Mouse (Mus musculus) right cerebral cortex, adult 2 months (tissue): ENCODE measurements around the gene Syt11.
"Not testable (repeated sequence)": the region's sequence is repeated elsewhere in the genome, so short reads cannot be mapped to it uniquely, and the experiment has no call there.

Experiments used
- DNase-seq, 2 experiments: peaks; one replicate each; pipeline ENCODE4 v3.0.0; 2021 to 2022; ENCODE audit warnings: low spot score in 2 of 2

Syt11 gene

DNA sequence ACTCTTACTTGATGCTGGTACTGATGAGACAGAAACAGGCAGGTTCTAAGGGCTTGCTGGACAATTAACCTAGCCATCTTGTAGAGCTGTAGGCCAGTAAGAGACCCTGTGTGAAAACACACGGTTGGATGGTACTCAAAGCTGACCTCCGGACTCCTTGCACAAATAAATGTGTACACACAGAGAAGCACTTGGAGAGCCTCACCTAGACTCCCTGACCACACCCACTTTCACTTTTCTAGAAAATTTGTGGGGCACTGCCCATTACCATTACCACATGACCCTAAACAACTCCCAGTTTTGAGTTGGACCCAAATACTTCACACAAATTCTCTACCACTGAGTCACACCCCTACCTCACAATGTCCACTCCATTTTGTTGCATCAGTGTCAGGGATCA, 38.4 kb downstream of the Syt11 start:
- no peak for DNase-seq

GRCm38 (mm10) chr3:88719098-88719497, 55.9 kb downstream of the Syt11 start:
- DNase-seq, result no peak

DNA sequence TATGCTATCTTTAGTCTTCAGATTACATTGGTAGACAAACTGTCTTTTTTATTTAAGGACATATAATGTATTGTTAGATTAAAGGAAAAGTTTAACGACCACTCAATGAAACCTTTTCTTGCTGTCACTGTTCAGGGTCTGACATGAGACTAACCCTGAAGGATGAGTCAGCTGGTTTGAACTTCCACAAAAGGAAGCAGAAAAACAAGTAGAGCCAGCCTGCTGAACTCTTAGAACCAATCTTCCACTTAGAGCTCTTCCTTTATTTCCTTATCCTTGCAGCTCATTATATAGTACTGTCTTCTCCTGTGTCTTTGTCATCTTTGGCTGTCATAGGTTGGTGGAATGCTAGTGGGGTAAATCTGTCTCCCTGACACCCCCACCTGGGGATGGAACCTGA, 57.1 kb downstream of the Syt11 start:
- no peak for DNase-seq

DNA sequence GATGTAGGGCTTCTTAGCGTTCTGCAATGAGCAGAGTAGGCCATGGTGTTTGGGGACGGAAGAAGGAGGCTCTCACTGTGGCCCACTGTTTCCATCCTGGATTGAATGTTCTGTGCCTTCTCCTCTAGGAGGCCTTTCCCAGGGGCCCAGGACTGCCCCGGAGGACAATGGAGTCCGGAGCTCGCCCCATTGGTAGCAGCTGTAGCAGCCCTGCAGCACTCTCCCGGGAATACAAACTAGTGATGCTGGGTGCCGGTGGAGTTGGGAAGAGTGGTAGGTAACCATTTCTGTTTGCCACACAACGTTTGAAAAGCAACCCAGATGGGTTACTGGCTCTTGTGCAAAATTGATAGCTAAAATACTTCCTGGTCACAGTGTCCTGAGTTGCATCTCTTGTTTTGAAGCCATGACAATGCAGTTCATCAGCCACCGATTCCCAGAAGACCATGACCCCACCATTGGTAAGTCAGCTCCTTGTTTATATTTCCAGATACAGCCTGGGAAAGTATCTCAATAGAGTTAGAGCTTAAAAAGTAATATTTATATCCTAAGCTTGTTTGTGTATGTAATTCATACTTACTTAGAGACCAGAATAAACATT, 57.7 kb downstream of the Syt11 start:
- peak in 1 of 2 experiments; percentile 38 for DNase-seq

GRCm38 (mm10) chr3:88716399-88717197, 58.4 kb downstream of the Syt11 start, which contains the start of gene Rit1:
TSS of gene Rit1 (plus strand) at chr3:88716838.
- DNase-seq, result peak; percentile 71 to 81

- DNase-seq, result not testable (repeated sequence)
Measured at GRCm38 (mm10) chr3:88715716-88716115, 59.2 kb downstream of the Syt11 start.

GRCm38 (mm10) chr3:88714725-88715124, 60.2 kb downstream of the Syt11 start:
- DNase-seq, result no peak

- no peak for DNase-seq
Measured at GRCm38 (mm10) chr3:88713709-88714108, 61.3 kb downstream of the Syt11 start.

DNA sequence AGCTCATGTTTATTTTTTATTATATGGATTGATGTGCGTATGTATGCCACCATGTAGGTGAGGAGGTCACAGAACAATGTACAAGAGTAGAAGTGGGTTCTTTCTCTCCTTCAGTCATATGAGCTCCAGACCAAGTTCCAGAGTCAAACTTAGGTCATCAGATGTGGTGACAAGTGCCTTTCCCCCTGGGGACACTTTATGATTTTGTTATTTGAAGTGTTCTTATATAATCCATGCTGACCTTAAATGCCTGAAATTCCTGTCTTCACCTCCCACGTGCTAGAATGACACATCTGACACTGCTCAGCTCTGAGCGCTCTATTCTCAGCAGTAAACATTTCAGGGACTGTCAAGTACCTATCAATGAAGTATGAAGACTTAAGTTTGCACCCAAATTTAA, 73.7 kb downstream of the Syt11 start:
- no peak for DNase-seq

DNA sequence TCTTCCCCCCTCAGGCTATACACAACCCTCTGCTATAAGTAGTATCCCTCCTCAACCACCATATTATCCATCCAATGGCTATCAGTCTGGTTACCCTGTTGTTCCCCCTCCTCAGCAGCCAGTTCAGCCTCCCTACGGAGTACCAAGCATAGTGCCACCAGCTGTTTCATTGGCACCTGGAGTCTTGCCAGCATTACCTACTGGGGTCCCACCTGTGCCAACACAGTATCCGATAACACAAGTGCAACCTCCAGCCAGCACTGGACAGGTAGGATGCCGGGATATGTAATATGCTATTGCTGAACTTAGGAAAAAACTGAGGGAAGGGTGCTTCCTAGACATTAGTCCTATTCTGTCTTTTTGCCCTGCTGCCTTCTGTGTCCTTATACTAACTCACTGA, 74.7 kb downstream of the Syt11 start:
- no peak for DNase-seq

DNA sequence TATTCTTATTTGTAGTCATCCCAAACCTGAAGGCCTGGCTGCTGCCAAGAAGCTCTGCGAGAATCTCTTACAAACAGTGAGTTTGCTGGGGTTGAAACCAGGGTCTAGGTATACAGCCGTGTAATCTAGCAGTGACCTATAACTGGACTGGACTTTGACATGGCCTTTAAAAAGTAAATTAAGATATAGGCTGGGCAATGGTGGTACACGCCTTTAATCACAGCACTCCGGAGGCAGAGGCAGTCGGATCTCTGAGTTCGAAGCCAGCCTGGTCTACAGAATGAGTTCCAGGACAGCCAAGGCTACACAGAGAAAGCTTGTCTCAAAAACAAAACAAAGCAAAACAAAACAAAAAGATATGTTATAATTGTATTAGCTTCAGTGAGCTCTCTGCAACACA, 76.1 kb downstream of the Syt11 start:
- DNase-seq, result no peak

DNA sequence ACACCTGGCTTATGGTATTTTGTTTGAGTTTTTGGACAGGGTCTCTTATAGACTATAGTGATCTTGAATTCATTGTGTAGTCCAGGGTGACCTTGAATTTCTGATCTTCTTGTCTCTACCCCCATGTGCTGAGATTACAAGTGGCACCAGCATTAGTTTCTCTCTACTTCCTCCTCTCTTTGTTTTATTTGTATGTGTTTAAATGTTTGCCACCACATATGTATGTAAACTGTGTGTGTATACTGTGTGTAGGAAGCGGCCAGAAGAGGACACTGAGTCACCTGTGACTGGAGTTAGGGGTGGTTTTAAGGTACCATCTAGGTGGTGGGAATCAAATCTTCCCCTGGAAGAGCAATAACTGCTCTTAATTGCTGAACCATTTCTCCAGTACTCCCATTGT, 76.9 kb downstream of the Syt11 start:
- no peak for DNase-seq

GRCm38 (mm10) chr3:88695545-88695944, 79.4 kb downstream of the Syt11 start:
- DNase-seq, result no peak
